Mouse (Mus musculus) adrenal gland, adult 2 months (tissue): ENCODE measurements around the gene Sirt4. TPM values are rescaled to one million over a fixed set of nuclear protein-coding genes. Genes with fewer than 3 reads are reported as not detected.
"Not testable (repeated sequence)": the region's sequence is repeated elsewhere in the genome, so short reads cannot be mapped to it uniquely, and the experiment has no call there.

Experiments
- DNase-seq: peaks from one replicate; pipeline ENCODE4 v3.0.0; 2021
- long read RNA-seq: library from polyadenylated mRNA; stranded (forward); transcript quantifications from one replicate; pipeline ENCODE4 v2.0.0, GENCODE M21; 2021
- polyA plus RNA-seq: library from polyadenylated mRNA; depleted of rRNA; stranded (reverse); fragments of >200 nt; gene quantifications from 2 replicates; pipeline ENCODE4 v1.2.3, GENCODE M21; 2012; rRNA removed
- total RNA-seq, 2 experiments: library from RNA; stranded (reverse); gene quantifications; 2 replicates each; pipeline ENCODE4 v1.2.3; 2021

The Sirt4 gene
- total RNA-seq: 10 to 100 TPM; 15.1 to 28.0 TPM
- 47.4 and 61.7 TPM in 2 replicates for polyA plus RNA-seq
- long read RNA-seq, transcript Sirt4-201 (5 exons, 1,794 nt): major isoform, 14 of 18 reads
- long read RNA-seq, partial matches to known transcripts: 0 of 18 reads
- long read RNA-seq, other reads (novel, unspliced or antisense): 4 of 18 reads

DNA sequence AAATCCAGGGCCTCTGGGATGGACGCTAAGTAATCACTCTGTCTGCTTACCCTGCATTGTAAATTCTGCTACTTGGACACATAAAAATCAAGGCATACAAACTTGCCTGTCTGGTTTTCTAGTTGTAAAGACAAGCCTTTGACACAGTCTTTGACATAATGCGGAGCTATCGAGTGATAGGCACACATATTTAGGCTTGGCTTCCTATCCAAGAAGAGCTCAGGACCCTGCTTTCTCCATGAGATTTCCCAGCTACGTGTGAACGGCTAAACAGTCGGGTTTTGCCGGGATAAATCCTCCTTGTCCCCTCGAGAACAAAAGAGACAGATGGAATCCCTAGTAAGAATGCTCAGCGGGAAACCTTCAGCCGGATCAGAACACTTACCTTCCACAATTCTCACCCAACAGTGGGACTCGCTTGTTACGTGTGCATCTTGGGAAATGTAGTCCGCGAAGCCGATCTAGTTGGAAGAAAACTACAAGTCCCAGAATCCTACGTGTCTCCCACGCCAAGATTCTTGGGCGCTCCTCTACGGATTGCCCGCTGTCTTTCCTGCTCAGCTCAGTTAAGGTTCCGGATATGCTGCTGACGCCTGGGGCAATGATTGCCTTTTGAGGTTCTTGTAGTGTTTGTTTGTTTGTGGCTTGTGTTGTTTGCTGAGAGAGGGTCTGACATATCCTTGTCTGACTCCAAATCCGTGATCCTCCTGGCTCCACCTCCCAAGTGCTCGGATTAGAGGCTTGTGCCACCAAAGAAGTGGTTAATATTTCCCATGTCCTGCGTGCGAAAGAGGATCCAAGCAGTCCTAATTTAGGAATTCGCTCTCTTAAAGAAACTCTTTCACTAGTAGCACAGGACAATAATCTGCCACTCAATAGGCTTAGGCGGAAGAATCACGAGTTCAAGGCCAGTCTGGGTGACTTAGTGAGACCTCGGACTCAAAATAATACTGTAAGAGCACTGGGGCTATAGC, at the start of gene Sirt4:
Gene Sirt4, minus strand, starts transcription at position 779 of the 974 bp plus-strand sequence.
- peak; percentile 88 for DNase-seq

DNA sequence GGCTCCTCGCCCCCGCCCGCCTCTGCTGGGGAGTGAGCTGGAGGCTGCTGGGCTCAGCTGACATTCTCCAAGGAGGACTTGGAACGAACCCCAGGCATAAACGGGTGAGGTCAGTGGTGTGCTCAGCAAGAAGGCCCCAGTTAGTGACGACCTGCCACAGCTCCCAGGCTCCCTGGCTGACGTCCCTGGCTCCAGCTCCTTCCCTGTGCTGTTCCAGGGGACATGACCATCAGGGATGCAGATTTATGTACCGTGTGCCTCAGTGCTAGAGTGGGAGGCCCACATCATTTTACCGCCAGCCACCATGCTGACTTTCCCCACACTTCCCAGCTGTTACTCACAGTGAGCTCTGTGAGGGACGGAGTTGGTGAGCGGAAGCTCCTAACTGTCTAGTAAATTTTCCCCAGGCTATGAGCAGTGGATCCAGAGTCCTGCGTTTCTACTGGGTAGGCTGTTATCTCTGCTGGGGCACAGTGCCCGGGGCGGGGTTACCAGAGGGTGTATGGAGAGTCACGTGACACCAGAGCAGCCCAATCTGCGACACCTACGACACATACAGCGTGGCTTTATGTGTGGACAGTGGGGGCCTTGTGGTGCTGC, 47.2 kb upstream of the Sirt4 start:
- DNase-seq: peak; percentile 86

DNA sequence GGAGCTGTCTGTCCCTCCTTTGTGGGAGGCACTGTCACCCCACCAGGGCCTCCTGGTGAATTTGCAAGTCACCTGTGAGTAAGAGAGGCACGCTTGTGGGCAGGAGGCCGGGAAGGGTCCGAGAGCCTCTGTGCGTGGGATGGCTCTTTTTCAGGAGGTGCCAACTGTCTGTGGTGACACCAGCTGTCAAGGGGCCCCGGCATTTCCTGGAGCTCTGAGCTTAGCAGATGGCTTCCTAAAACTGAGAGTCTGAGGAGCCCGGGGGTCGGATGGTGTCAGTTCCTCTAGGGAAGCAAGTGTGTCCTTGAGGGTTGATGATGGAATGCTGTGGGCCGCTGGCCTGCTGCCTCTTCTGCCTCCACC, 45.9 kb upstream of the Sirt4 start:
- no peak for DNase-seq

DNA sequence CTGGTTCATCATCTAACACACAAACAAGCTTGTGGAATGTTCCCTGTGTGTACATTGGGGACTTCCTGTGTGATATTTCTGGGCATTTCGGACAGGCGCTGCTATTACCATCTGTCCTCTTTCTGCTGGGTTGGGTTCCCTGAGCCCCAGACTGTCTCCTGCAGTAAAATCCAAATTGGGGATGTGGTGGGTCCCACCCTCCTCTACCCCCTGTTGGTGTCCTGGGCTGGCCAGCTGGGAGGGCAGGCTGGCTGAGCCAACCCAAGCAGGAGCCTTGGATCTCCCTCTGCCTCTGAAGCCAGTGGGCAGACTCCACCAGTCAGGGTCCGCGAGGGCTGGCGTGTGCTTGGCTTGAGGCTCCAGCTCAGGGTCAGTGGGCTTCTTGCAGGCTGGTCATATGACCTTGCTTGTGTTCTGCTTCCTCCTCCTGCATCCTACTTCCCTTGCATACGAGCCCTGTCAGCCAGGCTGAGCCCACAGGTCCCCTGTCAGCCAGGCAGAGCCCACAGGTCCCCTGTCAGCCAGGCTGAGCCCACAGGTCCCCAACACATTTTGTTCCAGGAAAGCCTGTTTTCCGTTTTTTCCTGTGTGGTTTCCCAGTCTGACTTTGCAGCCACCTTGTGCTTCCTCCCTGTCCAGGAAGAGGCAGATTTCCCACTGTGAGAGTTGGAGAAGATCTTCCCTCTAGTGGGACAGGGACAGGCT, 45.4 kb upstream of the Sirt4 start:
- no peak for DNase-seq

DNA sequence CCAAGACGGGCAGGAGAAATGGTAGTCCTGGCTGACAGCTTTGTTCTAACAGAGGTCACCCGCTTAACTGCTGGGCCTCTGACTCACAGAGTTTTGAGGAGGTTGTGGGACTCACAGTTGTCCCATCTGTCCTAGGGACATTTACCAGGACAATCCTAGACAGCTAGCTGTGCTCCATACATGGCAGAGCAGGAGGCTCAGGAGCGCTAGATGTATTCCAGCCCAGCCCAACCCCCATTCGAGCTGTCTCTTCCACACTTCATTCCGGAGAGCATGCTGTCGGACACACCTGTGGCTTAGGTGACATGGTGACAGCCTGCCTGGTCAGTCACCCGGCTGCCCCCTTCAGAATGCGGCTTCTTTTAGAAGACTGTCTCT, 44.8 kb upstream of the Sirt4 start:
- DNase-seq: no peak

DNA sequence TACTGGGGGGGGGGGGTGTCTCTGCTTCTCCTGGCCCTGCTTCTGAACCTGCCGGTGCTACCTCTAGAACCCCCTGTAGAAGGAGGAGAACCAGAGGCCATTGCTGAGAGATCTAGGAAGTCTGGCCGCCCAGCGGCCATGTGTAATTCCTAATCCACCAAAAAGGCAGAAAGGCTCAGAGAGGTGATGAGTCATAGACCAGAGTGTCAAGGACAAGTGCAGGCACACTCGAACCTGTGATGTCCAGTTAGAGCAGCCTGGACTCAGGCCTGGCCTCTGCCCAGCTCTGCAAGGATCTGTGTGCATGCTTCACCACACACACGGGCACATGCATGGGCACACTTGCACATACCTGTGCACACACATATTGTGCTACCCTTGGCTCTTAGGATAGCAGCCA, 43.6 kb upstream of the Sirt4 start:
- peak; percentile 65 for DNase-seq

DNA sequence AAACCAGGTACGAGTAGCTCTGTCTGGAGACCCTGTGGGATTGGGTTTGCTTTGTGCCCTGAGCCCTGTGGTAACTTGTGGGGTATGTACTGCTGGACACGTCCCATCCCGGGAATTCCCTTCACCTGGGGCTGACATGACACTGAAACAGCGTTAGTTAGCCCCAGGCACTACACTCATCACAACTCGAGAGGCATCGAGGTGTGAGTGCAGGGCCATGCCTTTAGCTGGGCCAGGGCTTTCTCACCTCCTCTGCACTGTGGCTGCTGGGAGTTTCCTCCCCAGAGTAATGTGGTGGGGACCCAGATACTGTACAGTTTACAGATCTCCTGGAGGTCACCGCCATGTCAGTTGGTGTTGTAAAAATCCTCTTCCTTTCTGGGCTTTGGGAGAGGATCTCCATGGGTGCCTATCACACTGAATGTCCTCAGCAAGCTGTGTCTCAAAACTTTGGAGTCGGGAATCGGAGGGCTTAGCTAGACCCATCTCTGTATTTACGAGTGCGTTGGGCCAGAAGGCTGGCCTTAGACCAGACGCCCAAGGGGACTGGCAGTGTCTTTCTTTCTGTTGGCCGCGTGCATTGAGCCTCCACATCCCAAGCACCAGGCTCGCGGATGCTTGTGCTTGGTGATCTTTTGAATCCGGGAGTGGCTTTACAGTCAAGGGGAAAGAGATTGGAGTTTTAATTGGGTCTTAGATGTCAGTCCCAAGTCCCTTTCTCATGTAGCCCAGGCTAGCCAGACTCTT, 42.1 kb upstream of the Sirt4 start:
- DNase-seq: no peak

DNA sequence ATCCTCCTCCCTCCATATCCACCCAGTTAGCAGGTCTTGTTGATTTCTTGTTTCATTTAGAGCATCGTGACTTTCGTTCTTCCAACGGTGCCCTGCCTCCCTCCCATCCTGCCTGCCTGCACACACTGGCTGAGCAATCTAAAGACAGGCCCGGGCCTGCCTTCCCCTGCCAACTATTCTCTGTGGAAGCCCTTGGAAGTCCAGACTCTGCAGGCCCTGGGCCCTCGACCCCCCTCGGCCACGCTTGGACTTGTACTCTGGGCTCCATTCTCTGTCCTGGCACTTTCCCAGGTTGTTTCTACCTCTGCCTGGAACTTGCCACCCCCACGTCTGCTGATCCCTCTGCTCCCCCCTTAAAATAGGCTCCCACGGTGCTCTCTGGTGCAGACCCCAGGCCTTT, 41.4 kb upstream of the Sirt4 start:
- no peak for DNase-seq

DNA sequence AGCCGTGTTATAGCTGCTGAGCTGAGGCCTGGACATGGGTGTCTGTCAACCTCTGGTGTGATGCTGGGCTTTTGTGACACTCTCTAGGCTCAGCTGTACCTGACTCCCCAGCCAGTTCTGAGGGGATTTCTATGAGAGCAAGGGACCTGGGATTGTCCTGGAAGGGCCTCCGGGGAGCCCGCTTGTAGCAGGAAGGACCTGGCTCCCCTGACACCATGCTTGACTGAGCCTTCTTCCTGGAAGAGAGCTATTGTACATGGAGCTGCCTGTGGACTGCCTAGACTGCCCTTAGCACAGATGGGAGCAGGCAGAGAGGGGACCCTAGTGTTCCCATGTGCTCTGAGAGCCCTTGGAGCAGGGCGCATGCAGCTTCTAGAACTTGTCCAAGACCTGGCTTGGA, 40.9 kb upstream of the Sirt4 start:
- DNase-seq: no peak

DNA sequence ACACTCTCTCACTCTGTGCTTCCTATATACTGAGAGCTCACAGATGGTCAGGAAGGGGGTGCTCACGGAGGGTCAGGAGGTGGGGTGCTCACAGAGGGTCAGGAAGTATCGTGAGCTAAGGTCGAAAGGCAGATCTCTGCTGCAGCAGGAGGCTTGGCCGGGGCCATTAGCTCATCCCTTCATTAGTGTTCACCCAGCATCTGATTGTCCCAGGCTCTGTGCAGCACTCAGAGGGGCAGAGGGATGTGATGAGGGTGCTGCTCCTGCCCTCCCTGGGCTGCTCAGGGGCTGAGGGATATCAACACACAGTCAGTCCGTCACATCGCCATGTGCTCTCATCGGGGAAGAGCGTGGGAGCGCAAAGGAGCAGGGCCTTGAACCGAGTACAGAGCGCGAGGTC, 39.9 kb upstream of the Sirt4 start:
- no peak for DNase-seq

DNA sequence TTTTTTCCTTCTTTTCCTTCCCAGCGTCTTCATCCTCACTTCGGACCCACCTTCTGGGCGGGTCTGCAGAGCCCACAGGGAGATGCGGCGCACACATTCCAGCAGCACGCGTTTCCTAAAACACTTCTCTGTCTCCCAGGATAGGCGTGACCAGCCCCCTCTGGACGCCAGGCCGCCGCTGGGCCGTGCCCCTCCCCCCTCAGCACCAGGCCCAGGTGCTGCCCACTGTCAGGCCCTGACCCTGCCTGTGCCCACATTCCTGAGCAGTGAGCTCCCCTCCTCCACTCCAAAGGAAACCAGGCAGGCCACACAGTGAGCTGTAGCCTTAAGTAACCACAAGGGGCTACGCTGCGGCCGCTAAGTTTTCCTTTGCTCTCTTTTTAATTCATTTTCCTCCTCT, 39.4 kb upstream of the Sirt4 start:
- no peak for DNase-seq

DNA sequence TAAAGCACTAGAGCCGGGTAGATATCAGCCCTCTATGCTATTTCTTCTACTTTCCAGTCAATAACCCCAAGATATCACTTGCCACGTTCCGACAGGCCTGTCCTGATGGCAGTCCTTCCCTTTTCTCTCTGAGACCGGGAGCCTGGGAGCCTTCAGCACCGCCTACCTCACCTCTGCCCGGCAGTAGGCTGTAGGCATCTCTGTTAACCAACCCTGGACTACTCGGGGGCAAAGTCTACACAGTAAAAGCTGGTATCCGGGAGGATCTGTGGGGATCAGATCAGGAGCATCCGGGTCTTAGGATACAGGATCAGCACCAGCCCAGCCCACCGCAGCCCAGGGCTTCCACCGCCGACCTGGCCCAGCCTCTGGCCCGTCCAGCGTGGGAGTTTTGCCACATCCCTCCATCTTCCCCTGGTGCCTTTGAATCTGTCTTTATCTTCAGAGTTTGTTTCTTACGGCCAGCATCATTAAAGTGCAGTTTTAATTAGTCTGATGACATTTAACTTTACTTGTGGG, 38.5 kb upstream of the Sirt4 start:
- DNase-seq: no peak

DNA sequence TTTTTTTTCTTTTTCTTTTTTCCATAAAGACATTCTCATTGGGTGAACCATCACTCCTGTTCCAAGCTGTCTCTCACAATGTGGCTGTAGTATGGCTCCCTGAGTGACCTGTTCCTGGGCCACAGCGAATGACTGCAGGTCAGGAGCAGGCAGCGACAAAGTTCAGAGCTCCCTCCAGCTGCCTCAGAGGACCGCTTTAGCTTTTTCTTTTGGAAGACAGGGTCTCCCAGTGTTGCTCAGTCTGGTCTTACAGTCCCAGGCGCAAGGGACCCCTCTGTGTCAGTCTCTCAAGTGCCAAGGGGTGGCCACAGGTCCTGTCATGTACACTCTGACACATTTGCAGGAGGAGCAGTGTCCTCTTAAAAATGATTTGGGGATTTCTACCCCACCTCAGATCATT, 38.0 kb upstream of the Sirt4 start:
- no peak for DNase-seq

DNA sequence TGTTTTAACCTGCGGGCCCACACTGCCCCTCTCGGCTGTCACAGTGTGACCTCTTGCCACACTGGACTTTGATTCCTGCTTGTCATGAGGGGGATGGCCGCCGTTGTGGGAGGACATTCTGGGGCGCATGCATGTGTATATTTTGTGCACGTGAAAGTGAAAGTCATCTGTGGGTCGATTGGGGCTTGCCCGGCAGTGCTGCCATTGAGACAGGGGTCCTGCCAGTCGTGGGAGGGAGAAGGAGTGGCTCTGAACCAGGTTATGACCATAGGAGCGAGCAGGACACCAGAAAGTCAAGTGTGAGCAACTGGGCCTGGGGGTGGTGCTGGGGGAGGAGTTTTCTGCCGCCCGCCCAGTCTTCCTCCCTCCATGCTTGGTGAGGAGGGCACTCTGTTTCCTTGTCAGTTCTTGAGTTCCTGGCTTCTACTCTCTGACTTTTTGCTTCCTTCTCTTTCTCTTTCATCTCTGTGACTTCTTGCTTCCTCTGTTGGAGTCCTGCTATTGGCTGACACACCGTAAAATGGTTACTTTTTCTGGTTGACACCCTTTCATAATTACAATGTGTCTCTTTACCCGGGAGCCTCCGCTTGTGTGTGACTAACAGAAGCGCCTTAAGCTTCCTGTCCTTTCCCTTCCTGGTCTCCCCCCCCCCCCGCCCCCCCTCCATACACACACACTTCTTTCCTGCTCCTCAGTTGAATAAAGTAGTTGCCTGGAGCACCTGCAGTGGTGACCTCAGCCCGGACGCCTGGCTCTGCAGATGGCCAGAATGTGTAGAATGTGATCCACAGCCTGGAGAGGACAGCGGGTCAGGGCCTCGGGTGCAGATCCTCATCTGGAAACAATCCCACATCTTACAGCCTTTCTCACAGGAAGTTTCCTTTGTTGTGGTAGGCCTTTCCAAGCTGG, 37.3 kb upstream of the Sirt4 start:
- peak; percentile 73 for DNase-seq

DNA sequence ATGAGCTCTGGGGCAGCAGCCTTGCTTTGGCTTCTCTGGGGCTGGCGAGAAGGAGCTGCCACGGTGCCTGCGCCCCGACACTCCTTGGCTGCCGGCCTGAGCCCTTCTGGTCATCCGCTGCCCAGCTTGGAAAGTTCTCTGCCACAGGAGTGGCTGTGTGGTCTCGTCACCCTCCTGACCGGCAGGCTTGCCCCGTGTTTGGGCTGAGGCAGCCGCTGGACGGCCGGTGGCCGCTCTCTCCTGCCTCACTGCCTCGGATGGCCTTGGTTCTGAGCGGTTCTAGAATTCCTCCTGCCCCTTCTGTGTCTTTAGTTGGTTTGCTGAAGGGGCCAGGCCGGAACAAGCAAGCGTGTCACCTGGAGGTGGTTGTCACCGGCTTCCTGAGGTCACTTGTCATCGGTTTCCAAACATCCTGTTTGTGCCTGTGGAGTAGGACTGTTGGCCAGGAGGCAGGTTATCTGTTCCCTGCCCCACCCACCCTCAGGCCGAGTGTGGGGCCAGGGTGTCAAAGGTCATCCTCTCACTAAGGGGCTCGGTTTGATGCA, 35.9 kb upstream of the Sirt4 start:
- DNase-seq: peak; percentile 64

DNA sequence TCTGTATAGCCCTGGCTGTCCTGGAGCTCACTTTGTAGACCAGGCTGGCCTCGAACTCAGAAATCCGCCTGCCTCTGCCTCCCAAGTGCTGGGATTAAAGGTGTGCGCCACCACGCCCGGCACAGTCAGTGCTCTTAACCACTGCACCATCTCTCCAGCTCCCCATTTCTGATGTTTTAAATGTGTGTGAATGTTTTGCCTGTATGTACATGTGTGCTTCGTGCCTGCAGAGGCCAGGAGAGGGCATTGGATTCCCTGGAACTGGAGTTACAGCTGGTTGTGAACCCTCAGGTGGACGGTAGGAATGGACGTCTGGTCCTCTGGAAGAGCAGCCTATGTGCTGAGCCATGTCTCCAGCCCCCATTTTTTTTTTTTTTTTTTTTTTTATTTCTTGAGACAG, 33.7 kb upstream of the Sirt4 start:
- DNase-seq: not testable (repeated sequence)

DNA sequence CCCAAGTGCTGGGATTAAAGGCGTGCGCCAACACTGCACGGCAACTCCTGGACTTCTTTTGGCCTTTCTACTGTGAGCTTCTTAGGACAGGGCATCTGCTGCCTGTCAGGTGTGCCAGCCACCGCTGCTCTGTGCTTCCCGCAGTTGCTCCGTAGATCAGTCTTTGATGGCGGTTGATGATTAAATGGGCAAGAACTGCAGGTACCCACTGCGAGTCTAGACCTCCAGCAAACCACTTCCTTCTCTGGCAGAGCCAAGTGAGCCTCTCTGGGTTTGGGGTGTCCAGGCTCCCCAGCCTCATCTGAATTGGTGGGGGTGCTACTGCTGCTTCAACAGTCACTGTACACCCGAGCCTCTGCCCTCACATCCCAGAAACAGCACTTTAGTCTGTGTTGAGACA, 33.0 kb upstream of the Sirt4 start:
- DNase-seq: no peak

DNA sequence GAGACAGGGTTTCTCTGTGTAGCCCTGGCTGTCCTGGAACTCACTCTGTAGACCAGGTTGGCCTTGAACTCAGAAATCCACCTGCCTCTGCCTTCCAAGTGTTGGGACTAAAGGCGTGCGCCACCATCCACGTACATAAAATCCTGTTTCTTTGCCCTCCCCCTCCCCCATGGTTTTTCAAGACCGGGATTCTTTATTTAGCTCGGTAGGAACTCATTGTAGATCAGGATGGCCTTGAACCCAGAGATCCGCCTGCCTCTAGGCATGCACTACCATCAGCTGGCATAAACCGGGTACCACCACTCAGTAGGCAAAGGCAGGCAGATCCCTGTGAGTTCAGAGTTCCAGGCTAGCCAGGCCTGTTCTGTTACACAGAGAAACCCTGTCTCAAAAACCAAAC, 32.4 kb upstream of the Sirt4 start:
- DNase-seq: no peak

DNA sequence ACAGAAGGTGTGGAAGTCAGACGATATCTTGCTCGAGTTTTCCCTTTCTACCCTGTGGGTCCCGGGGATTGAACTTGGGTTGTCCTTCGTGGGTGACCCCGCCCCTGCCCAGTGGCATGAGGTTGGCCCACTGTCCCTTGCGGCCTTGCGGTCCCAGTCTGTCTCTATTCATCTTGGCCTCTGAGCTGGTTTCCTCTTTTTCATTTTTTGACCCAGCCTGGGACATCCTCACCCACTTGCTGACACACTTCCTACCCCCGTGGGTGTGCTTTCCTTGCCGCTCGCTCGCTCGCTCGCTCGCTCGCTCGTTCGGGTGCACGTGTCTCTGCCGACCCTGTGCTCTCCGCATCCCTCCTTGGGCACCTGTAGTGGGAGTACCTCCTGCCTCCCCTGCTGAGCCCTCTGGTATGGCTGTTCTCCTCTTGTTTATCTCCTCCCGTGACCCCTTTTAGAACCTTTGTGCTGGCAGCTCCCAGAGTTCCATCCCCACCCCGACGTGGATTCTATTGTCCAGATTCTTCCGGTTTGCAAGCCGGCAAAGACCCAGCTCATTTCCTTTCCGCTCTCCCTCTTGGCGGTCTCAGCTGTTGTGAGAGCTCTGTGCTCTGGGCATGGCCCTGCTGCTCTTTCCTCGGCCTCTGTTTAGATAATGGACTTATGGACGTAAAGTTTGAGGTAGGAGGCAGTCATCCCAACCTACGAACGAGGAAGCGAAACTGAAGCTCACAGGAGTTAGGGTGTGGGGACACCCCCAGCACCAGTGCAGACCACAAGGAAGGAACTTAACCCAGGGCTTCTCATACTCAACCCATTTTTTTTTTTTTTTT, 31.8 kb upstream of the Sirt4 start:
- peak; percentile 67 for DNase-seq
